9 mouse cellular contexts compared by ENCODE assay signal in the genomic region with DNA sequence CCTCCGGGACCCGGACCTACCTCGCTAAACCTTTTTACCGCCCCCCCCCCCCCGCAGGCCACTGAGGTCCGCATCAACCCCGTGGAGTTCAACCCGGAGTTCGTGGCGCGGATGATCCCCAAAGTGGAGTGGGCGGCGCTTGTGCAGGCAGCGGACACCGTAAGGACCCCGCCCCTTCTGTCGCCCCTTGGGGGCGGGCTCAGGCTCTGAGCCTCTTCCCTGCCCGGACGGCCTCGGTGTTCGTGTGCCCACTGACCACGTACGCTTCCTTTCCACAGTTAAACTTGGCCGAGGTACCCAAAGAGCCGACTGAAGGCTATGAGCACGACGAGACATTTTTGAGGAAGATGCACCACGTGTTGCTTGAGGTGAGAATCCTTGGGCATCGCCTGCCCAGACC. TPM values are rescaled to one million over a fixed set of nuclear protein-coding genes. Genes with fewer than 3 reads are reported as not detected.
DNase-seq lines count a peak whose midpoint lies in the region; ATAC-seq and TF ChIP-seq lines count a peak whose summit lies in the region.
"Not testable (repeated sequence)": the region's sequence is repeated elsewhere in the genome, so short reads cannot be mapped to it uniquely, and the experiment has no call there.
"Had no signal": no experiment of that assay in that cellular context is flagged by ENCODE, and none has a peak within 500 bp of the region (broad histone marks: within the 10 kb centered on the region; RNA-seq: fewer than 3 reads in every experiment).

No protein-coding gene starts in this region.

- not testable (repeated sequence) for TF ChIP-seq EP300 in ES-Bruce4 (IDR thresholded peaks at IDR 0.05; ENCODE audit: insufficient read depth, low read depth, low read length)

- not testable (repeated sequence) for H3K27me3 ChIP-seq in ES-Bruce4 (ENCODE audit: control insufficient read depth, insufficient read depth, low read length, poor library complexity, severe bottlenecking); erythroblast, embryonic 14.5 days (ENCODE audit: control insufficient read depth); liver, embryonic 16.5 days (ENCODE audit: control insufficient read depth, insufficient read depth, low read depth, low read length); midbrain, embryonic 15.5 days (replicated peaks); stomach, embryonic 15.5 days (replicated peaks)

- ATAC-seq in liver, embryonic 16.5 days (ENCODE audit: low read depth): 0 out of 2 replicates have a peak, but pooled peaks have one; percentile 14
- ATAC-seq in midbrain, embryonic 15.5 days (replicated peaks): not testable (repeated sequence)
- peak; percentile 19 for ATAC-seq in stomach, embryonic 15.5 days (ENCODE audit: insufficient read depth, low FRiP score, low read depth)

- WGBS in liver, embryonic 16.5 days (ENCODE audit: insufficient replicate concordance): under 1% methylated on average over 29 of the region's 30 CpGs
- WGBS in midbrain, embryonic 15.5 days: 0% methylated on average over 29 of the region's 30 CpGs
- WGBS in stomach, embryonic 15.5 days: under 1% methylated on average over 25 of the region's 30 CpGs

- H3K9ac ChIP-seq in ES-Bruce4 (ENCODE audit: low read depth, poor library complexity, severe bottlenecking): peak overlapping the region; percentile 26
- H3K9ac ChIP-seq in liver, embryonic 16.5 days (ENCODE audit: low read depth, low read length): peak overlapping the region; percentile 75
- H3K9ac ChIP-seq in midbrain, embryonic 15.5 days: peak overlapping the region; percentile 70
- peak overlapping the region; percentile 12 for H3K9ac ChIP-seq in stomach, embryonic 15.5 days

- peak overlapping the region; percentile 78 for H3K4me3 ChIP-seq in ES-Bruce4 (ENCODE audit: low read depth, low read length)
- H3K4me3 ChIP-seq in brown adipose tissue, adult 24 weeks (ENCODE audit: insufficient read depth, low read depth, low read length): peak overlapping the region; percentile 66
- H3K4me3 ChIP-seq in erythroblast, embryonic 14.5 days (replicated peaks): peak overlapping the region; percentile 68
- peak overlapping the region; percentile 82 for H3K4me3 ChIP-seq in liver, embryonic 16.5 days (ENCODE audit: low read depth, low read length)
- H3K4me3 ChIP-seq in midbrain, embryonic 15.5 days: peak overlapping the region; percentile 68
- H3K4me3 ChIP-seq in stomach, embryonic 15.5 days (replicated peaks): peak overlapping the region; percentile 59

- TF ChIP-seq POLR2A in ES-Bruce4 (IDR thresholded peaks at IDR 0.05; ENCODE audit: insufficient read depth, low read length): not testable (repeated sequence)

- peak; percentile 61 to 62 for DNase-seq in heart, postnatal 10 days
- peak; percentile 78 for DNase-seq in kidney, postnatal 10 days

- TF ChIP-seq CTCF in ES-Bruce4 (IDR thresholded peaks at IDR 0.05; ENCODE audit: low read depth, low read length): not testable (repeated sequence)

- intact Hi-C loops in heart, postnatal 10 days (cut with DNase I): not testable (repeated sequence)

- H3K4me1 ChIP-seq in ES-Bruce4 (ENCODE audit: control insufficient read depth, insufficient read depth, low read length); brown adipose tissue, adult 24 weeks (ENCODE audit: control insufficient read depth, insufficient read depth, insufficient read length, low read length): not testable (repeated sequence)
- peaks cover 51% of the 10 kb centered on the region for H3K4me1 ChIP-seq in erythroblast, embryonic 14.5 days (ENCODE audit: control insufficient read depth)
- H3K4me1 ChIP-seq in liver, embryonic 16.5 days (ENCODE audit: control insufficient read depth, low read depth, low read length): peaks cover 22% of the 10 kb centered on the region
- peaks cover 34% of the 10 kb centered on the region for H3K4me1 ChIP-seq in midbrain, embryonic 15.5 days
- H3K4me1 ChIP-seq in stomach, embryonic 15.5 days: peaks cover 23% of the 10 kb centered on the region

- H3K27ac ChIP-seq in ES-Bruce4 (ENCODE audit: insufficient read depth, low read length): not testable (repeated sequence)
- peak overlapping the region; percentile 97 for H3K27ac ChIP-seq in brown adipose tissue, adult 24 weeks (replicated peaks; ENCODE audit: low read depth, low read length)
- H3K27ac ChIP-seq in liver, embryonic 16.5 days (ENCODE audit: low read length): peak overlapping the region; percentile 98
- H3K27ac ChIP-seq in midbrain, embryonic 15.5 days: peak overlapping the region; percentile 98
- peak overlapping the region; percentile 99 for H3K27ac ChIP-seq in stomach, embryonic 15.5 days

- H3K36me3 ChIP-seq in ES-Bruce4 (ENCODE audit: control insufficient read depth, insufficient read depth, low read length, poor library complexity, severe bottlenecking): peaks cover 15% of the 10 kb centered on the region; the same call in 1 of the 2 replicates
- H3K36me3 ChIP-seq in erythroblast, embryonic 14.5 days (ENCODE audit: control insufficient read depth): peaks cover 55% of the 10 kb centered on the region
- not testable (repeated sequence) for H3K36me3 ChIP-seq in liver, embryonic 16.5 days (ENCODE audit: control insufficient read depth, insufficient read depth)
- peaks cover 18% of the 10 kb centered on the region for H3K36me3 ChIP-seq in midbrain, embryonic 15.5 days (replicated peaks)
- peaks cover 35% of the 10 kb centered on the region for H3K36me3 ChIP-seq in stomach, embryonic 15.5 days

- not testable (repeated sequence) for H3K9me3 ChIP-seq in ES-Bruce4 (replicated peaks; ENCODE audit: control insufficient read depth, insufficient read depth, low read length, poor library complexity, severe bottlenecking); erythroblast, embryonic 14.5 days (ENCODE audit: control insufficient read depth, low read length); liver, embryonic 16.5 days (replicated peaks; ENCODE audit: control insufficient read depth, low read length); midbrain, embryonic 15.5 days; stomach, embryonic 15.5 days

- H3K4me2 ChIP-seq in liver, embryonic 16.5 days (ENCODE audit: low read depth, low read length): peak overlapping the region; percentile 90
- peak overlapping the region; percentile 72 for H3K4me2 ChIP-seq in midbrain, embryonic 15.5 days
- H3K4me2 ChIP-seq in stomach, embryonic 15.5 days: peak overlapping the region; percentile 71

RNA-seq across cellular contexts. Expression of a gene that starts 0.4 kb away (rescaled TPM):
- polyA plus RNA-seq in ES-Bruce4 (2011; ENCODE audit: insufficient read depth, insufficient read length, low read depth, missing spikeins): 56.4 and 66.9 TPM in 2 replicates
- polyA plus RNA-seq in brown adipose tissue, adult 24 weeks (2012; ENCODE audit: insufficient read depth, insufficient read length, missing spikeins): 974 and 1,161 TPM in 2 replicates
- polyA plus RNA-seq in erythroblast, embryonic 14.5 days (2012): 3.8 and 4.5 TPM in 2 replicates
- total RNA-seq in heart, postnatal 10 days (2021): 100 to 1,000 TPM; 455 to 461 TPM
- 140 and 161 TPM in 2 replicates for polyA plus RNA-seq in liver, embryonic 16.5 days (2015; fragmentation: Nextera tagmentation; extraction: Ambion mirVana)
- polyA plus RNA-seq in midbrain, embryonic 15.5 days (2015; fragmentation: Nextera tagmentation; extraction: Ambion mirVana): 325 and 351 TPM in 2 replicates
- 228 and 279 TPM in 2 replicates for polyA plus RNA-seq in stomach, embryonic 15.5 days (2015; fragmentation: Nextera tagmentation; extraction: Ambion mirVana)

RNA-seq across cellular contexts. Expression of a gene that starts 0.8 kb away (rescaled TPM):
- 109 and 112 TPM in 2 replicates for polyA plus RNA-seq in ES-Bruce4 (2011; ENCODE audit: insufficient read depth, insufficient read length, low read depth, missing spikeins)
- 18.1 and 29.4 TPM in 2 replicates for polyA plus RNA-seq in brown adipose tissue, adult 24 weeks (2012; ENCODE audit: insufficient read depth, insufficient read length, missing spikeins)
- 7.6 and 8.3 TPM in 2 replicates for polyA plus RNA-seq in erythroblast, embryonic 14.5 days (2012)
- total RNA-seq in heart, postnatal 10 days (2021): 10 to 100 TPM; 26.2 to 34.2 TPM
- polyA plus RNA-seq in liver, embryonic 16.5 days (2015; fragmentation: Nextera tagmentation; extraction: Ambion mirVana): 57.3 and 62.3 TPM in 2 replicates
- 101 and 105 TPM in 2 replicates for polyA plus RNA-seq in midbrain, embryonic 15.5 days (2015; fragmentation: Nextera tagmentation; extraction: Ambion mirVana)
- polyA plus RNA-seq in stomach, embryonic 15.5 days (2015; fragmentation: Nextera tagmentation; extraction: Ambion mirVana): 130 and 135 TPM in 2 replicates

RNA-seq across cellular contexts. Expression of a gene that starts 11.3 kb away (rescaled TPM):
- polyA plus RNA-seq in ES-Bruce4 (2011; ENCODE audit: insufficient read depth, insufficient read length, low read depth, missing spikeins): 13.6 and 16.7 TPM in 2 replicates
- 86.4 and 123 TPM in 2 replicates for polyA plus RNA-seq in brown adipose tissue, adult 24 weeks (2012; ENCODE audit: insufficient read depth, insufficient read length, missing spikeins)
- polyA plus RNA-seq in erythroblast, embryonic 14.5 days (2012): 0.51 and 0.55 TPM in 2 replicates
- total RNA-seq in heart, postnatal 10 days (2021): 100 to 1,000 TPM; 122 to 125 TPM
- 3.6 and 4.8 TPM in 2 replicates for polyA plus RNA-seq in liver, embryonic 16.5 days (2015; fragmentation: Nextera tagmentation; extraction: Ambion mirVana)
- 16.2 and 18.9 TPM in 2 replicates for polyA plus RNA-seq in midbrain, embryonic 15.5 days (2015; fragmentation: Nextera tagmentation; extraction: Ambion mirVana)
- polyA plus RNA-seq in stomach, embryonic 15.5 days (2015; fragmentation: Nextera tagmentation; extraction: Ambion mirVana): 17.1 and 18.8 TPM in 2 replicates

RNA-seq across cellular contexts. Expression of a gene that starts 14.9 kb away (rescaled TPM):
- polyA plus RNA-seq in ES-Bruce4 (2011; ENCODE audit: insufficient read depth, insufficient read length, low read depth, missing spikeins): 1.4 and 1.8 TPM in 2 replicates
- polyA plus RNA-seq in brown adipose tissue, adult 24 weeks (2012; ENCODE audit: insufficient read depth, insufficient read length, missing spikeins): not detected in 2 replicates
- not detected in 2 replicates for polyA plus RNA-seq in erythroblast, embryonic 14.5 days (2012)
- not detected for total RNA-seq in heart, postnatal 10 days (2021)
- 0.16 and 0.50 TPM in 2 replicates for polyA plus RNA-seq in liver, embryonic 16.5 days (2015; fragmentation: Nextera tagmentation; extraction: Ambion mirVana)
- 1.1 and 1.3 TPM in 2 replicates for polyA plus RNA-seq in midbrain, embryonic 15.5 days (2015; fragmentation: Nextera tagmentation; extraction: Ambion mirVana)
- polyA plus RNA-seq in stomach, embryonic 15.5 days (2015; fragmentation: Nextera tagmentation; extraction: Ambion mirVana): 1.6 TPM in 2 replicates
- polyA plus RNA-seq: activated CD4-positive, CD25-positive, alpha-beta regulatory T cell, adult 4 months had no signal

RNA-seq across cellular contexts. Expression of a gene that starts 24.0 kb away (rescaled TPM):
- polyA plus RNA-seq in ES-Bruce4 (2011; ENCODE audit: insufficient read depth, insufficient read length, low read depth, missing spikeins): 1.5 TPM in 1 of 2 replicates, not detected in the other
- 1.6 and 1.8 TPM in 2 replicates for polyA plus RNA-seq in brown adipose tissue, adult 24 weeks (2012; ENCODE audit: insufficient read depth, insufficient read length, missing spikeins)
- not detected in 2 replicates for polyA plus RNA-seq in erythroblast, embryonic 14.5 days (2012)
- total RNA-seq in heart, postnatal 10 days (2021): under 1 TPM in 1 of 2 experiments, not detected in 1; 0.27 TPM
- 0.04 and 0.11 TPM in 2 replicates for polyA plus RNA-seq in liver, embryonic 16.5 days (2015; fragmentation: Nextera tagmentation; extraction: Ambion mirVana)
- 4.7 and 5.0 TPM in 2 replicates for polyA plus RNA-seq in midbrain, embryonic 15.5 days (2015; fragmentation: Nextera tagmentation; extraction: Ambion mirVana)
- polyA plus RNA-seq in stomach, embryonic 15.5 days (2015; fragmentation: Nextera tagmentation; extraction: Ambion mirVana): 0.67 and 0.86 TPM in 2 replicates
- polyA plus RNA-seq: activated CD4-positive, CD25-positive, alpha-beta regulatory T cell, adult 4 months had no signal

Comparison
In these comparisons a context has a peak if more than half of its experiments do, and no peak if none do; other contexts are left out.
1. H3K9ac ChIP-seq: peak in every context shown above with its lines; median percentile 75 in liver, embryonic 16.5 days; 70 in midbrain, embryonic 15.5 days; 26 in ES-Bruce4; 12 in stomach, embryonic 15.5 days.
2. RNA of a gene that starts 0.4 kb away (polyA plus RNA-seq): 974 to 1,161 TPM in brown adipose tissue, adult 24 weeks, 325 to 351 TPM in midbrain, embryonic 15.5 days, 228 to 279 TPM in stomach, embryonic 15.5 days, 140 to 161 TPM in liver, embryonic 16.5 days and 56.4 to 66.9 TPM in ES-Bruce4; 3.8 to 4.5 TPM in erythroblast, embryonic 14.5 days; every median in the first group is over 10 times any median in the second.
3. Peak in every context shown above with its lines, with median percentiles within 50 percentile points of each other: H3K4me3 ChIP-seq and H3K4me2 ChIP-seq.